Mouse (Mus musculus) right cerebral cortex, postnatal 10 days (tissue): ENCODE results near the gene Fkbp9.
"Not testable (repeated sequence)": the region's sequence is repeated elsewhere in the genome, so short reads cannot be mapped to it uniquely, and the experiment has no call there.

Experiments
- DNase-seq, 2 experiments: peaks; one replicate each; pipeline ENCODE4 v3.0.0; 2021; ENCODE audit warnings: low spot score in 2 of 2

Fkbp9 gene

DNA sequence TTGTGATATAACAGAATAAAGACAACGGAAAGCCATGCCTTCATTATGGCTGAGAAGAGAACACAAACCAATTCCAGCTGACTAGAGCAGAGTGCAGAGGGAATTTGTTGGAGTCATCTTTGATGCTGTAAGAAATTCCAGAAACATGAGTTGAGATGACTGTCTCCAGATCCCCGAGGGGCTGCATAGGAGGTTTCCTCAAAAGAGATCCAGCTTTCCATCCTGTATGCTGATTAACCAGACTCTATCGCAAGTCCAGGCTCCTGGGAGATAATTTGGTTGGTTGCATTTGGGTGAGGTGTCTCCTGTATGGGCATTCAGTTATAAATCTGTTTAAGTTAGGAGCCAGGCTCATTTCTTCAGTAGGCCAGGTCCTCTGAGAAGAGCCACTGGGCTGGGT is 5.8 kb downstream of the Fkbp9 start:
- DNase-seq, result no peak

DNA sequence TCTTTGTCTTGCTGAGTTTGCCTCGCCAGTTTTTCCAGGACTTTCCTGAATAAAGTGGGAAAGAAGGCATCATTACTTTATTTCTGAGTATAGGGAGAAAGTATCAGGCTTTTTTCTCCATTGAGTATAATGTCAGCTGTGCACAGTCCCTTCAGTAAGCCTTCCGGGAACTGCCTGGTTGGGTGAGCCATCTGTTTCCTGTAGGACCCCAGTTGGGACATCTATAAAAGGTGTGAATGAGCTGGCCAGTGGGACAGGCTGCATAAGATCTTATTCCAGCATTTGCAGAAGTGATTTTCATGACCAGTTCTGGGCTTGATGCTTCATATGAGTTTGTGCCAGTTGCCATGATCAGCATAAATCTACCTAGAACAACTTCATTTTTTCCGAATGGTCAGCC is 11.4 kb downstream of the Fkbp9 start:
- DNase-seq, result no peak

DNA sequence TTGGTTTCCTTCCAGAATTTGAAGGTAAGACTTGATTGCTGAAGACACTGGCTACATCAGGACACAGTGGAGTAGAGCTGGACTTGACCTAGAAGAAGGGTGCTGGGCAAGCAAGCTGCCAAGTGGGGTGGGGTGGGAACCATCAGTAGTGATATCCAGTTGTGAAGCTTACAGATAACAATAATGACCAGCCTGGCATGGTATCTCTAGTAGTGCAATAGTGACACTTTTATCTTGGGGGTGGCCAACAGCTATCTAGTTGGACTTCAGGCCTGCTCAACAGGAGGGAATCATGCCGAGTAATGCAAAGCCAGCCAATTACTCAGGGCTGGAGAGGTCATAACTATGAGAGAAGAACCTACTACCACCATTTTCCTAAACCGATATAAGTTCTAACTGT is 12.5 kb downstream of the Fkbp9 start:
- DNase-seq, result no peak

DNA sequence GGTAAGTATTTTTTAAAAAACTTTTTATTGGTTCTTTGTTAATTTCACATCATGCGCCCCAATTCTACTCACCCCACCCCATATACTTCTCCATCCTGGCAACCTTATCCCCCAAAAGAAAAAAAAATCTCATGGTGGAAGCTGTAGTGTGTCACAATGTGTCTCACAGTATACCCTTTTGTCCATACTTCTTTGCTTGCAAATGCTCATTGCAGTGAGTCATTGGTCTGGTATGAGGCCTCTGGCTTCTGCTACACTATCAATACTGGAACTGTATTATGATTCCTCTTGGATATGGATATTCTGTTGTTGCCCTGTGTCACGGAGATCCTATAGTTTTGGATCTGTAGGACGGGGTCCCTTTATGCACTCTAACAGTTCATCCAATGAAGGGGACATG is 17.1 kb downstream of the Fkbp9 start:
- DNase-seq, result no peak

DNA sequence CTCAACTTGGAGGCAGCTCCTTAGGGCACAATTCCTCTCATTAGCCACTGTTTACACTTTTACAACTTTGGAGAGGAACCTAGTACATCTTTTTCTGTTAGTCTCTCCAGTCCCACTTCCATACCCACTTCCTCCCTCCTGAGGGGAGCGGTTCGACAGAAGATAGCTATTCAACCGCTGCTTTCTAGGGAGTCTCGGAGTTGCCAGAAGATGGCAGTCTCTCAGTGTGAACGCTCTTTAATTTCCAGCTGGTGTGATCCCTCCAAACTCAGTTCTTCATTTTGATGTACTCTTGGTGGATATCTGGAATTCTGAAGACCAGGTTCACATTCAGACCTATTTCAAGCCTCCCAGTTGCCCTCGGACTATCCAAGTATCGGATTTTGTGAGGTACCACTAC is 18.5 kb downstream of the Fkbp9 start:
- no peak for DNase-seq

DNA sequence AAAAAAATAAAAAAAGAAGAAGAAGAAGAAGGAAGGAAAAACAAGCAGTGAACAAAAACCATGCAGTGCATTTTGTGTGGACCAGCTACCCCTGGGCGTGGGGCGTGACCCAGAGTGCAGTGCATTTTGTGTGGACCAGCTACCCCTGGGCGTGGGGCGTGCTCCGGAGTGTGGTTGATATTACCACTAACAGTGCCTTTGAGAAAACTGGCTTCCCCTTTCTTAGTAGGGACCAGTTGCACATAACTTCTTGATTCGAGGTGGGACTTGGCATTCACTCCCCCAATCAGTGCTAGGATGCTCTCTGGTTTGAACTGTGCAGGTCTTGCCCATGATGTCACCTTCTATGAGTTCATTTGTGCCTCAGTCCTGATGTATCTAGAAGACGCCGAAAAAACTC is 22.9 kb downstream of the Fkbp9 start:
- no peak for DNase-seq

DNA sequence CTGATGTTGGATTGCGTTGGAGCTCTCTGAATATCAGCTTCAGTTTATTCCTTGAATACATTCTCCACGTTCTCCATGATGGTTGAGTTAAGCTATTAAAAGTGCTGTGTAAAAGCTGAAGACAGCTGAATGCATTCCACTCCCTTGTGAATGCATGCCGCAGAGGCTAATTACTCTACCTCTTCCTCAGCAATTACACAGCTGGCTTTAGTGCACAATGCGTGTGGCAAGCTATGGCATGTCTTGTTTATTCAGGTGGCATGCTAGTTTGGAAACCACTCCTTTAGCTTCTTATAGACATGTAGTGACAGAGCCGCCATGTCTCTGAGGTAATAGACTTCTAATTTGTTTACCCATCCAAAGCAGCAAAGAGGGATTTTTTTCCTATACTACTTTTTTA is 24.9 kb downstream of the Fkbp9 start:
- DNase-seq, result no peak

DNA sequence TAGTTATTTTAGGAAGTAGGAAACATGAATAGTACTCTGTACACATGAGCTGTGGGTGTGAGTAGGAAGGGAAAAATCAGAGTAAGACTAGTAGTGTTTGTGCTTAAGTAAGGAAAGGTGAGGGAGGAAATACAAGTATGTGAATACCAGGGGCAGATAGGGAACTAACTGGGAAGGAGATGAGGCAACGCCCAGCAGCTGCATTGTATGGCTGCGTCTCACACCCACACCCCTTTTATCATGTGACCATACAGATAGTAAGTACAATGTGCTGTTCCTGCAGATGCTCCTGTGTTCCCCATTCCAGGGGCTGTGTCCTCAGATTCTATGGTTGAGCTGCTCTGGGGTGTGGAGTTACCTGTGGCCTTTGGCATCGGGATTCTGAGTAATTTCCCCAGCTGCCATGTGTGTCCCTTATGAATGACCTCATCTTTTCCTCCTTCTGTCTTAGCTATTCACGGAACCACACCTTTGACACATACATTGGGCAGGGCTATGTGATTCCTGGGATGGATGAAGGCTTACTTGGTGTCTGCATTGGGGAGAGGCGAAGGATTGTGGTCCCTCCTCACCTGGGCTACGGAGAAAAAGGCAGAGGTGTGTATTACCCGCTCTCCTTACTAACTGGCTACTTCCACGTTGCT is 28.5 kb downstream of the Fkbp9 start:
- no peak for DNase-seq

DNA sequence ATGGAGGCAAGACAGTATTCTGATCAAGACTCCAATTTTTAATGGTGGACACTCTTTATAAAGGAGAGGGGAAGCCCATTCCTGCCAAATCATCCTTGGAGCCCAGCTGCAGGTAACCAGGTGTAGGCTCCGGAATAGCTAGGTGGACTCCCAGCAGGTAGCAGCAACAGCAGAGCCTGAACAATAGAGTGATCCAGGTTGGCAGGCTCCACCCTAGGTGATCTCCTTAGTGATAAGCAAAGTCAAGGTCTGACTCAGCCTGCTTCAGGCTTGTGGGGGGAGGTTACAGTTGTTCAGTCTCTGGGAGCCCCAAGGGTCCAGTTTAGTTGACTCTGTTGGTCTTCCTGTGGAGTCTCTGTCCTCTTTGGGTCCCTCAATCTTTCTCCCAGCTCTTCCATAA is 35.0 kb downstream of the Fkbp9 start:
- not testable (repeated sequence) for DNase-seq

DNA sequence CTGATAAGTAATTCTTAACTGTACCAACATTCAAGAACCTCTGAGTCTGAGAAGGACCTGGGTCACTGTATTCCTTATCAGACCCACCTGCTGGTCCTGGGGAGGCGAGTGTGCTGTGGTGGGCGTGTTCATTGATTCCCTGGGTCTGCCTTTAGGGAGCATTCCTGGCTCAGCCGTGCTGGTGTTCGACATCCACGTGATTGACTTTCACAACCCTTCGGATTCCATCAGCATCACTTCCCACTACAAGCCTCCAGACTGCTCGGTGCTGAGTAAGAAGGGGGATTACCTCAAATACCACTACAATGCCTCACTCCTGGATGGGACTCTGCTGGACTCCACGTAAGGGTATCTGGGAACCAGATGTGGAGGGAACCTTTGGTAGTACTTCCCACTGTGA is 36.7 kb downstream of the Fkbp9 start:
- DNase-seq, result no peak

DNA sequence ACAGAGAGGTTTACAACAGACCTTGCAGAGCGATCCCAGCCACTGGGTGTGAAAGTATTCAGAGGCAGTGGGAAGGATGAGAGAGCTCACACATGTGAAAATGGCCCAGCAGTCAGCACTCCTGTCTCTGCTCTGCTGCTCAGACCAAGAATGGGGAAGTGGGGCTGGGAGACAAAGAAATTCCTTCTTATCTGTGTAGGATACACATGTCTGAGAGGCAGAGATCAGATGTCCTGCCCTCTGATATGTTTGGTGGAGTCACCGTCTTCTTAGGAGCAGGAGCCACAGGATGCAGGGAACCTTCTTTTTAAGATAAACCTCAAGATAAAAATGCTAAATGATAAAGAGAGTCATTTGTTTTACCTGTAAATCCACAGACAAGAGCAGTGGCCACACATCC is 38.2 kb downstream of the Fkbp9 start:
- DNase-seq, result no peak

DNA sequence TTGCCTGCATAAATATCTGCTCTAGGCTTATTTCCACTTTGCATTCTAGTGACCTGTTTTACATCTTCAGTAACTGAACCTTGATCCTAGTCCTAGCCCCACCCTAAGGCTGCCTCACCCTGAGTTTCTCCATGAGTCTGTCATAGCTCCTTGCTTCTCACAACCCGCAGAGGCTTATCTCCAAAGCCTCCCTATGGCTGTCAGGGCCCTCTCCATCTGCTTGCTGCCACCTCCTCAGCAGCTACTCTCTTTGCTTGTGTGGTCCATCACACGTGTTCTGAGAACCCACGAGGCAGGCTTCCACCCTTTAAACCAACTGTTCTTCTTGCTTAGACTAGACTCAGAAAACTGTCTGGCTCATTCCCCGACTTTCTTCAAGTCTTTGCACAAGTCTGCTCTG is 45.0 kb downstream of the Fkbp9 start:
- peak in 1 of 2 experiments; percentile 37 for DNase-seq

DNA sequence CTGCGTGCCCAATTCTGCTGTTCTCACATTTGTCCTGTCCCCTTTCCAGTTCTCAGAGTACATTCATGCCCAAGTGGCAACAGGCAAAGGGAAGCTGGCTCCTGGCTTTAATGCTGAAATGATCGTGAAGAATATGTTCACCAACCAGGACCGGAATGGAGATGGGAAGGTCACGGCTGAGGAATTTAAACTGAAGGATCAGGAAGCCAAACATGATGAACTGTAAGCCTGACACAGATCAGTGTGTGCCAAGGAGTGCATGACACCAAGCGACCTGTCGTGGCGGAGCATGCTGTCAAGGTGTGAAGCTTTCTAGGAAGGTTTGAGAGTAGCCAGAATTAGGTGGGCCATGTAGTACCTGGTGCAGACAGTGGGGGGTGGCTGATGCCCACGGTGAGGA is 46.1 kb downstream of the Fkbp9 start:
- DNase-seq, result no peak

DNA sequence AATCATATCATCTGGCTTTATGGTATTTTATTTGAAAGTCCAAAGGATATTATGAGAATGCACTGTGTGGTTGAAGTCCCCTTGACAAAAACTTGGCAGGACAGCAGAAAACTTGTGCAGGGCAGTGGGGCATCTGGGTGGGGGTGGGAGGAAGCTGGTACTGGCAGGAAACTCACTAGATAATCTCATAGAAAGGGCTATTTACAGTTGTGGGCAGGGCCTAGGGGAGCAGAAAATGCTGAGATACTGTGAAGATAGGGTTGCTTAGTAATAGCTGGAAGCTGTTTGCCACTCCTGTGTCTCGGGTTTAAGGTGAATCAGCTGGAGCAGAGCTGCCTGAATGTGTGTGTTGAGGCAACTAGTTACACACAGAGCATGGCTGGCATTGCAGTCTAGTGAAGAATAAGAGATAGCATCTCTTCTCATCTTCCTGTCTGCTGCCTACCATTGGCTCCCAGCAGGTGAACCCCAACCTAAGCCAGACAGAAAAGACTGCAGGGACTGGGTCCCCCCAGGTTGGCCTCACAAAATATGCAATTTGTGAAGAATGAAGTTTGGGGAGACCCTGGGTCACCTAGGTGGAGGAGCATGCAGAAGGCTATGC is 47.6 kb downstream of the Fkbp9 start:
- DNase-seq, result no peak

DNA sequence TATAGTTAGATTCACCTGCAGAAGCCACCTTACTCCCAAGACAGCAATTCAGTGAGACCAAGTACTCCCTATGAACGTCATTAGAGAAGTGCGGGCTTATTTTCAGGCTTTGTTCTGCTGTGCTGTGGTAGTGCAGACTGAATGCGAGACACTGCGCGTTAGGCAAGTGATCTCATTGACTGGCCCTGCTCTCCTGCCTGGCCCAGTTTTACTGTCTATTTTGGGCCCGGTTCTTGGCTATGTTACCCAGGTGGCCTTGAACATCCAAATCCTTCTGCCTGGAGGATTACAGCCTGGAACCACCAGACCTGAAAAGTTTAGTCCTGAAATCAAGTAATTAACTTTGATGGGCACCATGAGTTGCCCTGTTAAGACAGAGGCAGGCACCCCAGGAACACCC is 56.7 kb downstream of the Fkbp9 start:
- DNase-seq, result no peak

DNA sequence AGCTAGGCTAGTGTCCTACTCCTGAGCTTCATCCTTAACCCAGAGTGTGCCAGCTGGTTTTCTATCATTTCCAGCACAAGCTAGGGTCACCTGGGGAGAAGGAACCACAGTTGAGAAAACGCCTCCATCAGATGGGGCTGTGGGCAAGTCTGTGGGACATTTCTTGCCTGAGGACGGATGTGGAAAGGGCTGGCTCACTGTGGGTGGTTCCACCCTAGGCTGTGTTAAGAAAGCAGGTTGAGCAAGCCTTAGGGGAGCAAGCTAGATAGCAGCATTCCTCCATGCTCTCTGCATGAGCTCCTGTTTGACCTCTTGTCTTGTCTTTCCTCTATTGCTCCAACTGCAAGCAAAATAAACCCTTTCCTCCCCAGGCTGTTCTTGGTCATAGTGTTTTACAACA is 58.9 kb downstream of the Fkbp9 start:
- no peak for DNase-seq

DNA sequence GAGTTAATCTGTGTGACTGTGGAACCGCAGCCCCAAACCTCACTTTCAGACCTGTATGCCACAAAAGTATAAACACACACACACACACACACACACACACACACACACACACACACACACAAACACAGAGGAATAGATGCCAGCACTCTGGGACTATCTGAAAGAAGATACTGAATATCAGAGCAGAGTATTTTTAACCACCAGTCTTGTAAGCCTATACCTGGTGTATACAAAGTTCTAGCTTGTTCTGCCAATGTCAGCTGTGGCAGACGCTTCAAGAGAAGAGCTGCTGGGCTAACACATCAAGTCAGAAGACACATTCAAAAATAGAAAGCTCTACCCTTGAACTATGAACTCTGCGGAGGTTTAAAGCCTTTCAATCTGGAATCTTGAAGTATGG is 67.7 kb downstream of the Fkbp9 start:
- no peak for DNase-seq

DNA sequence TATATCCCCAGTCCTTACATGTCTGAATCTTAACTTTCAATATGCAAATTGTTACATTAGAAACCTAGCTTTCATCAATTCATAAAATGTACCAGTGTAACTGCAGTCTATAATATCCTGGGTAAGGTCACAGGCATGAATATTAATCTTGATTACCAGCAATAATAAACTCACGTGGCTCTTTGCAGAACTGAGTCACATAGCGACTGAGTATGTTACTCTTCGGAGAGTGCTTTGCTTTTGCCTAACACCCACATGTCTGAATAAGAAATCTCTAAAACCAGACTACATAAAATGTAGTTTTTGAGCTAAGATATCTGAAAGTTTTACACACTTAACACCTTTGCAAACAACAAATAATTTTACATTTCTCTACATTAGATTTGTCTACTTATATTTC is 69.5 kb downstream of the Fkbp9 start:
- DNase-seq, result no peak

DNA sequence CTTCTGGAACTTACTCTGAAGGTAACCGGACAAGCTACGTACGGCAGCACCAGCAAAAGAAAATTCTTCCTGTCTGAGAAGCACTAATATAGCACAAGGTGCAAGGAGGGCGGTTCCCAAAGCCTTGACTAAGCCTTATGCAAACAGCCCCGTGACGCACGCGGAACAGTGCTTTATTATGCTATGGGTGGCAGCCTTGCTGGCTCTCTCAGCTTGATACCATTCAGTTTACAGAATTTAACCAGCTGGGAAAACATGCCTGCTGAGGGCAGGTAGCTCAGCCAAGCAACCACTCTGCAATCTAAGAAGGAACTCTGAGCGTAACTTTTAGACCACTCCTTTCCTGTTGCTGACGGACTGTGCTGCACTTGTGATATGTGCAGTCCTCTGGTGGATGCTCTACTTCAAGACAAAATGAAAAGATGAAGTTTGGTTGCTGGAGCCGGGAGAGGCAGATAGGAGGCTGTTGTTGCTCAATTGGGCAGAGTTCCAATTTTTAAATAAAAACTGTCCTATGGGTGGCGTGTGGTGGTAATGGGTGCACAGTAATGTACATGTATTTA is 70.0 kb downstream of the Fkbp9 start:
- DNase-seq, result no peak

DNA sequence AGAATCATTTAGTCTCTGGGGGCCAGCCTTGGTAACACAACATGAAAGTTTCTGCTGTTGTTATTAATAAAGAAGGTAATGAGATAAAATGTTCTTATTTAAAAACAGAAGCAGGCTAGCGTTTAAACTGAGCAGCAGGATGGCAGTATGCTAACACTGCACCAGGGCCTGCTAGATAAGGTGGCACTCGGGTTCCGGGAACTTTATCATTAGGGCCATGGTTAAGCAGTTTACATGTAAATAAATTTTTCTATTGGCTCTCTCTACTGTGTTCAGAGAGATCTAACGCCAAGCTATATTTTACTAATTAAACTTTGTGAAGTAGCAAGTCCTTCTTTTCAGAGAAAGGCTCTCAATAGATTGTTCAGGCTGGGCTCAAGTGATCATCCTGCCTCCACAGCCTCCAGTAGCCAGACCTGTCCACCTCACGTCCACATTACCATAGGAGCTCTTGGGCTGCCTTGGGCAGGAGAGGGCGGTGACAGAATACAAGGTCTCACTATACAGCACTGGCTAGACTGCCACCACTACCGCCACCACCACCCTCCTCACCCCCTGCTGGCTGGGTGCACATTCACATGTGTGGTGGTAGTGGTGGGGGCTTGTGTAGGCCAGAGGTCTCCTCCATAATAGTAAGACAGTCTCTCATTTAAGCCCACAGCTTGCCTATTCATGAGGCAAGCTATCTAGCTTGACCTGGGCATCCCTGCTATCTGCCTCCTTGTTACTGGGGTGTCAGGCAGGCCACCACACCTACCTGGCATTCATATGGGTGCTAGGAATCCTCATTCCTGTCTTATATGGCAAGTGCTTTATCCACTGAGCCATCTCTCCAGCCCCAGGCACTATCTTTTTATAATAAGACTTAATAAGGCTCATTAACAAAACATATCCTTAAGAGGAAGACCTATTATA is 71.0 kb downstream of the Fkbp9 start:
- DNase-seq, result no peak

DNA sequence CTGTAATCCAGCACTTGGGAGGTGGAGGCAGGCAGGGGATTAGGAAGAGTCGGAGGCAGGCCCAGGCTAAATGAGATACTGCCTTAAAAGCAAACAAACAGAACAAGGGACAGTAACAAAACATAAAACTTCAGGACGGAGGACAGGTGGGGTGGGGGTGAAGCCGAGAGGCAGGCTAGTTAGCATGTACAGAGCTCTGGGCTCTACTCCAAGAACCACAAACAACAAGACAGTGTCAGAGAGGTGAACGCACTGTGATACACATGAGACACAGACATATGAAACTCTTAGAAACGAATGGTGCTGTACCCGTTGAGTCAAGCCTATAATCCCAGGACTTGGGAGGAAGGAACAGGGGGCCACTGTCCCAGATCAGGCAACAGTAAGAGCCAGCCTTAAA is 72.0 kb downstream of the Fkbp9 start:
- DNase-seq, result no peak

DNA sequence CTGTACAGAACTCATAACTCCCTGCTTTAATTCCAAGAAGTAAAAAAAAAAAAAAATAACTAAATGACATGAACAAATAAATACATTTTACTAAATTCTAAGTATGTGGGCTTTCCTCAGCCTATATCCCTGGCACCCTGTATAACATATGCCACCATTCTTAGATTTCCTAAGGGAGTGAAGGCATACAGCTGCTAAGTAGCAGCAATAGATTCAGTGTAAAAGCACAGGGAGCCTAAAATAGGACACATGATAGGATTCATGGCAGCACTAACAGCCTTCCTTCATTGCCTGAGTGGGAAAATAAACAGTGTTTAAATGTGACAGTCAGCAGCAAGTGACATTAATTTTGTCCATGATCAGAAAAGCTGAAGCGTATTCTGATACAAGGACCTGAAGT is 72.5 kb downstream of the Fkbp9 start:
- DNase-seq, result no peak

DNA sequence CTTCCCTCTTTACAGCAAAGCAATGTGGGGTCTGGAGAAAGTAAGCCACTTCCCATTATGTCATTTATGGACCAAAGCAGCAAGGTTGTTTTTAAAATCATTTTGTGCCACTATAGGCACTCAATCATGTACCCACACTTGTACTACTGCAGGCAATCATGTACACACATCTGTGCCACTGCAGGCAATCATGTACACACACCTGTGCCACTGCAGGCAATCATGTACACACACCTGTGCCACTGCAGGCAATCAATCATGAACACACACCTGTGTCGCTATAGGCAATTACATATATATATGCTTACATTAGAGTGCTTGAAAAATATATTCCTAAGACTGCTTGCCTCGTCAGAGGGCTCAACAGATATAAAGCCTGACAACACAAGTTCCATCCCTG is 73.1 kb downstream of the Fkbp9 start:
- DNase-seq, result no peak
